Mouse (Mus musculus) c-Kit-positive CD71-negative TER-119-negative erythroid progenitor cells, embryonic 14.5 days (primary cell): ENCODE measurements at regions not wholly inside any gene's neighbourhood (a gene's known extent, or its start where the extent isn't known, plus 50 kb on each side); places are given as distances from the start of the nearest gene placed in this dataset.

Source experiments
- DNase-seq: peaks from one replicate; pipeline ENCODE4 v3.0.0-alpha.2; 2013; ENCODE audit warnings: low read depth

DNA sequence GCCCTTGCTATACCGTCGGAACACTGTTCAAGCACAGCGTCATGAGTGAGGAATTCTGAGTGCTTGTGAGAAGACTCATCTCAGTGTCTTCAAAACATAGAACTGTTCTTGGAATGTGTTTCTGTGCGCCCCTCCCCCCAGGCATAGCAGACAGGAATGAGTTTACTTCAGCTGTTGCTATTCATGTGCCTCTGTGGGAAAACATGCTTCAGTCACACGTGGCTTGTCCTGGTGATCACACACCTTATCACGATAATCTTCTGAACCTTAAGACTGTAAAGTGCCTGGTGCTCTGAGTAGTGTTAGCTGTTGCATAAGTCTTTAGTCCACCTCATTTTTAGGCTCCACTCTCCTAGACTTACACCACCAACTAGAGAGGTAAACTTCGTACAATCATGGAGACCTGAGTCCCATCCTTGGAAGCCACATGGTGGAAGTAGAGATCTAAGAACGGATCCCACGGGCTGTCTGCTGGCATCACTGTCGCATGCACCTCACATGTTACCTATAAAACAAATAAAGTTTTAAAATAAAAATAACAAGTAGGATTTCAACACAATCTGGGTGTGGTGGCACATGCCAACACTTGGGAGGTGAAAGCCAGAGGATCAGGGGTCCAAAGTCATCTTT is 1143.8 kb downstream of the 4930447A16Rik start:
- no peak for DNase-seq

DNA sequence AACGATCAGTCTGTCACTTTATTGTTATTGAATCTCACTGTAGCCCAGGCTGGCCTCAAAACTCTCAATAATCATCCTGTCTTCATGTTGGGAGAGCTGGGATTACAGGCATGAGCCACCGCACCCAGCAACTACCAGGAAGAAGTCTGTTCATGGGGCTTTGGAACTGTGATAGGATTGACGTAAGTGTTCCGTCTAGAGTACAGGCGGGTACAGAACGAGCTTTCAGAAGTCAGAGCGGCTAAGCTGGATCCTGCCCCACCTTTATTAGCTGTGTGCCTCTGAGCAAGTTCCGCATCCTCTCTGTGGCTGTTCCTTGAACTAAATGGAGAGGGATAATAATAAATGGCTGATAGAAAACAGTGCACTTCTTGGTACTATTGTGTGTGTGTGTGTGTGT is 1144.8 kb downstream of the 4930447A16Rik start:
- DNase-seq = no peak

DNA sequence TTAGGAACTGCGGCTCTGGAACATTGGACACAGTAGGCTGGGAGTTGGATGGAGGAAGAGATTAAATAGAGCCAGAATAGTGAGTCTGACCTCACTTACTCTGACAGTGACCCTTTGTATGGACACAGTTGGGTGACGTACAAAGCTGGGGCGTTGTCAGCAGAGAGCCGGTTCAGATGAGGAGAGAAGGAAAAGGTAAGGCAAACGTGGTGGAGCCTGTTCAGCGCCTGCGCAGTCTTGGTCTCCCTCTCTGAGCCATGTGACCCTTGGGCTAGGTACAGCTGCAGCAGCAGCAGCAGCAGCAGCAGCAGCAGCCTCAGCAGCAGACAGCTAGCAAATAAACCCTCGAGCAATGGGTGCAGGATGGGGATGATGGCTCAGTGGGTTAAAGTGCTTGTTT is 1145.4 kb downstream of the 4930447A16Rik start:
- DNase-seq = no peak

DNA sequence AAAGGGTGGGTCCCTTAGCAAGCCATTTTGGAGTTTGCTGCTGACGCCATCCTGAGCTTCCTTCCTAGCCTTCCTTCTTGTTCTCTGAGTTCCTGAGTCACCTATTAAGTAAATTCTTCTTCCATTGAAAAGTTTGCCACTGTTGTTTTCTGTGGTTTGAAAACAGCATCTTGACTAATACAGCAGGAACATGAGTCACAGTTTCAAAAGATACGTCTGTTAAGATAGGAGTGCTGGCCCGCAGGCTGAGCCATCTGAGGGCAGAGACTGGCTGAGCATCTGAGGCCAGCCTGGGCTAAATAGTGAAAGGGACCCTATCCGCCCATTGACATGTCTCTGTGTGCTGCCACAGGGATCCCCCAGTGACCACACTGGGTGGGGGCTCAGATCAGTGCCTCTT is 1147.3 kb downstream of the 4930447A16Rik start:
- DNase-seq = no peak

DNA sequence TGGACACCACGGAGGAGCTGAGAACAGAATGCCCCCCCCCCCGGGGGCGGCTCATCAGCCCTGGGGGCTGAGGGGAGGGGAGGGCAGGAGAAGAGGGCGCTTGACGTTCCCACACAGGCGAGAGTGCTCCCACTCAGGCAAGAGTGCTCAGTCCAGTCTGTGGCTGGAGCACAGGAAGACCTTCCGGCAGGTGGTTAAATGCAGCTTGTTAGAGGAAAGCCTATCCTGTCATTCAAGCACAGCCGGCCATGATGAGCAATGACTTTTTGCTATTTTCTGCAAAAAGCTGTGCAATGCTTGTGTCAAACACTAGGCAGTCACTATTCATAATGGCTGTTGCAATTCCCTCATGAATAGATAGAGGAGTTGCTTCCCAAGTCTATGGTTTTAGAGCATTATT is 1149.1 kb downstream of the 4930447A16Rik start:
- DNase-seq = no peak

DNA sequence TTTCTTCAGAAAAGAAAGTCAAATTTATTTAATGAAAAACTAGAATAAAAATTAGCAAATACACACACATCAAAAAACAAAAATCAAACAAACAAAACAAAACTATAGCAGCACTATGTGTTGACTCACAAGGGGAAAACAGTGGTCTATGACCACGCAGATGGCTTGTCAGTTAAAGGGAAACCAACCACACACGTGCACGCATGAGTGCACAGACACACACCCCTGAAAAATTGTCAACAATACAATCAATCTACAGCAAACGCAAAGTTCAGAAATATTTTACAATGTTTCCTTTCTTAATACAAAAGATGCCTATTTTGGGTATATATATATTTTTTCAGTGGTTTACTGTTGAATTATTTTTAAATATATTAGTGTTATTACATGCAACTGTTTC is 1149.9 kb downstream of the 4930447A16Rik start:
- DNase-seq = no peak

DNA sequence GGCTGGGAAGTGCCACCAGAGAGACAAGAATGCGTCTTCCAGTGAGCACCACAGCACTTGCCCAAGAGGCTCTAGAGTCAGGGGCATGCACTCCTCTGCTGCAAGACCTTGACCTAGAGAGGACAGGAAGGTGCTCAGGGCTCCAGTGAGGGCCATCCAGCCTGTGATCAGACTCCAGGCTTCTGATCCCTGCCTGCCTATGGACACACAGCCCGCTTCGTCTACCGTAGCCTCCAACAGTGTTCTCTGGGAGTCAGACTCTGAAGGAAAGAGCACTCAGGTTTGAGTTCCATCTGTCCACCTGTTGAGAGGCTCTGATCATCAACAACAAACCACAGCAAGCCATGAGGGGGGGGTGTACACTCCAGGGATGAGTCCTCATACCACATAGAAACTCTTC is 1152.3 kb downstream of the 4930447A16Rik start:
- no peak for DNase-seq

DNA sequence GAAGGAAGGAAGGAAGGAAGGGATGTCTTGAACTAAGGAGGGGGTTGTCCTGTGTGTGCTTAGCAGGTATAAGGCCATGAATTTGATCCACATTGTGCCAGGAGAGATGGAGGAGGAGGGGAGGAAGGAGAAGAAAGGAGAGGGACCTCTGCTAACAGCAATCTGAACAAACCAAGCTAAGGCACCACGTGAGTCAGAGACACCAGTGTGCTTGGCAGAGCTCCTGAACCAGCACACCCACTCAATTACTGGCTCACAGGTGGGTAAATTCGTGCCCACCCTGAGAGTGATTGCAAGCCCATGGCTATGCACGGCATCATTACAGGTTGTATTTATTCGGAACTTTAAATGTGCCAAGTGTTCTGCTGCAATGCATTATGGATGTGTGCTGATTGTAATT is 1154.1 kb downstream of the 4930447A16Rik start:
- no peak for DNase-seq

DNA sequence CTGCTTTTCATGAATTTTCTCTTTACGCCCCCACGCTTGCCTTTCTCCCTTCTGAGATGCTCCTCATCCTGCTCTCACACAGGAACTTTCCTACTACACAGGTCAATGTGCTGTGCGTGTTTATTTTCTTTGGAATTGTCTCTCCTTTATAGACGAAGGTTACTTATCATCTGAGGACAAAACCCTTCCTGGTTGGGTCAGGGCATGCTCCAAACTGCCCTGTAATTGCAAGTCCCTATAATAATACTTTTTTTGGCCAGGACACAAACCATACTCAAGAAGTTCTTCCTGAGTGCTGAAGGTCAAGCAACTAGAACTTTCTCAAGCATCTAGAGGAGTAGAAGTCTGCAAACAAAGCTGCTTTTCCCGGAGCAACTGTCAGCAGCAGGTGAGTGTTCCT is 1158.1 kb downstream of the 4930447A16Rik start:
- DNase-seq = no peak

DNA sequence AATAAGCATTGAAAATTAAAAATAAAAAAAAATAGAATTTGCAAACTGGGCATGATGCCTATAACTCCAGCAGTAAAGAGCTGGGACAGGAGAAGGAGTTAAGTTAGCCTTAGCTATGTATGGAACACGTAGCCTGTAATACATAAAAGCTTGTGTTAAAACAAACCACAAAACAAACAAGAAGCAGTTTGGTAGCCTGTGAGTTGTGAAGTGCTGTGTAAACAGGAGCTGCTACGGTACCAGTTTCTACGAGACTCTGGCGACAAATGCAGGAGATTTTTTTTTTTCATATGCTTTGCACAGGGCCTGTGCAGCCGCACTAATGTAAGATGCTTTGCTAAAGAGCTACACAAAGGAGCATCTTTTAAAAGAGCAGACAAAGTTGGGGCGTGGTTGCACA is 1159.1 kb downstream of the 4930447A16Rik start:
- no peak for DNase-seq

DNA sequence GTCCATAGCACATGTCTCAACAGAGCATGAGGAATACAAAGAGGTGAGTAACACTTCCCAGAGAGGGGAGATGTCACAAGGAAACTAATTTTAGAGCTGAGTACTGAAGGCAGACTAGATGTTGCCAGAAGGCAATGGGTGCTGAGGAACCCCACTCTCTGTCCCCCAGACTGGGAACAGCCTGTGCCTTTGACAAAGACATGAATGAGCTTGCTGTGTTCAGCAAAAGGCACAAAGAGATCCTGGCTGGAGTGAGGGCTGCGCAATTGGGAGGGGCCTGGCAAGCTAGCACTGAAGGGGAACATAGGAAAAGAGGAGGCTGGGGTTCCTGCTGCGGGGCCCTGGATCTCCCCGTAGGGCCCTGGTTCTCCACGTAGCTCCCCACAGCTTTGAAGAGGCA is 1160.3 kb downstream of the 4930447A16Rik start:
- DNase-seq = no peak

DNA sequence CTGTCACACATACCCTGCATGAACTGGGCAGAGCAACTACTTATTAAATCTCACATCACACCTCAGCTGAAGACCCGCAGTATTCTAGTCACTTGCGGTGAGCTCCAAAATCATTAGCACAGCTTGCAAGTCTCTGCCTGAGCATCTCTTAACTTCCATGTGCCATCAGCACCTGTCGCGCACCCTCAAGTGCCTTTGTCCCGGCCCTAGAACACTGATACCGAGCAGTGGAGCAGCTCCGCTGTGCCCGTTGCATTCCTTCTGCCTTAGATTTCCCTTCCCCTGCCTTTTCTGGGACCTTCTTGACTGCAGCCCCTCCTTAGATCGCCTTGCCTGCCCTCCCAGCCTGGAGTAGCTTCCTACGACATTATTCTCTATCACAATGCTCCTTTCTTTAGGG is 1161.2 kb downstream of the 4930447A16Rik start:
- no peak for DNase-seq

DNA sequence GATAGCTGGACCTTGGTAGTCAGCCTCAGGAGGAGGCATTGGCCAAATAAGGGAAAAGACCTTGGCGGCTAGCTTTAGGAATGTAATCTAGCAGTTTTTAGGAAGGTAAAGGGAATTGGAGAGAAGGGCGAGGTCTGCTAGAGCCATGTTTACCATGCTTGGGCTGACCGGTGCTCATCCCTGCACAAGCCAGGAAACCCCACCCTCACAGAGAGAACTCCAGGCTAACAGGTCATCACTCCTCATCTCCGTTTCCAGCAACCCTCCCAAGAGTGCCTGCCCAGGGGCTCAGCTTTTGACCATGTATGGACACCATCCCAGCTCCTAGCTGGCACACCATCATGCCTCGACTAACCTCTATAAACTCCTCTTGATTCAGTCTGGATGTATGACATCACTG is 1162.9 kb downstream of the 4930447A16Rik start:
- no peak for DNase-seq

DNA sequence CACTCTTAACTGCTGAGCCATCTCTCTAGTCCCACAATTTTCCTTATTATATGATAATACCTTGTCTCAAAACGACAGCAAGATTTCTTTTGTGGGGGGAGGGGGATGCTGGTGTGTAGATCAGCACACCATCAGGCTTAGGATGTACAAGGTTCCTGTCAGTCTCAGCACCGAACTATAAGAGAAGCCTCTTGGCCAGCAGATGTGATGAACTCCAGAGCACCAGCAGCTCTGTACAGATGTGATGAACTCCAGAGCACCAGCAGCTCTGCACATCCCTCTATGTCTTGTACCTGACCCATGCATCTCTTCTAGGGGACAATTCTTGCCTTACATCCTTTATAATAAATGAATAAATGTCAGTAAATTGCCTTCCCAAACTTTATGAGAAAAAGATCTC is 1163.7 kb downstream of the 4930447A16Rik start:
- no peak for DNase-seq

DNA sequence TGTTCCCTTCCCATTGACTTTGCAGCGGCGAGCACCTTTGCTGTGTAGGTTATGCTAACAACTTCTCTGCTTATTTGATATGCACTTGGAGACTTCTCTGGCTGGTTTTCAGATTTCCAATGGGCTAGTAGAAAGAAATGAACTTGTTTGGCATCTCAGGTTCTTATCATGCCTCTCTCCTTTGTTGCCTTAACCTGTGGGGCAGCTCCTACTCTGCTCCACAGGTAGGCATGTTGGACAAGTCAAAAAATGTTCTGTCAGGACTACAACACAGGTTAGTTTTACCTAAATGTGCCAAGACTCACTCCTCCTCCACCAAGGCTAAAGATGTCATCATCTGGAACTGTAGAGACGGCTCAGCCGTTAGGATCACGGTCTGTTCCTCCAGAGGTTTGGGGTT is 1164.3 kb downstream of the 4930447A16Rik start:
- DNase-seq = no peak

DNA sequence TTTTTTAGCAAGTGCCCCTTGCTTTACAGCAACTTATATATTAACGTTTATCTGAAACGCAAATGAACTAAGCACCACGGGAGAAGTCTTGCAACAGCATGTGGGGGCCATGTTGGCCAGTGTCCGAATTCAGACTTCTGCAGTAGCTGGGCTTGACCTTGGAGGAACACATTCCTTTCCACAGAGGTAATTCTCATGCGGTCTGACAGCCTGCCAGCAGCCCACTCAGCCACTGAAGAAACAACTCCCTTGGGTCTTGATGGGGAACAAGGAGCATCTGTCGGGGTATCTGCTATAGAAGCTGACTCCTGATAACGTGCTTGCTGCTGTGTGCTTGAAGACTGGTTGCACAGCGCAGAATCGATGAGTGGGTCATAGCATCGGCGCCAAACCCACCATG is 1168.7 kb downstream of the 4930447A16Rik start:
- DNase-seq = no peak

DNA sequence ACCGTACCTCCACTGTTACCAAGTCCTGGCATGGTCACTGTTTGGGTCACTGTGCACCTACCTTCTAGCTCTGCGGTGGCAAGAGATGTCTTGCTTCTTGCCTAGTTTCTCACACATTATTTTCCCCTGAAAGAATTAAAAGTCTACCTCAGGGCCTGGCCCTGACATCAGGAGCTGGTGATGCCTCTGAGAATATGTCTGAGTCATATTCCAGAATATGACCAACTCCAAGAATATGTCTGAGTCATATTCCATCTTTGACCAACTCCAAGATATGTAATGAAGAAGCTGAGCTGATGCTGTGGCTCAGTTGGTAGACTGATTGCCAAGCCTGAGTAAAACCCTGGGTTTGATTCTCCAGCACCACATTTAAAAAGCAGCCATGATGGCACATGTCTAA is 1169.4 kb downstream of the 4930447A16Rik start:
- DNase-seq = no peak

DNA sequence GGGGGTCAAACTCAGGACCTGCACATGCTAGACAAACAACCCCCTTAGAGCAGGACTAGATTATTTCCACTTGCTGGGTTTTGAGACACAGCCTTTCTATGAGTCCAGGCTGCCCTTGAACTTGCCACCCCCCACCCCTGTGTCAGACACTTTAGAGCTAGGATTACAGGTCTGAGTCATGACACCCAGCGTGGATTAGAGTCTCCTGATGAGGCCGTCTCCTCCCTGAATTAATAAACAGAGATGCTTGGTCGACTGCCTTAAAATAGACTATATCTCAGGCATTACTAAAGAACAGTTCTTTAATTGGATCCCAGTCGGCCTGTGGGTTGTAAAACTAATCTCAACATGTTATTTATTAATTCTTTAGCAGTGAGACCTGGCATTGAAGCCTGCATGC is 1170.5 kb downstream of the 4930447A16Rik start:
- no peak for DNase-seq

DNA sequence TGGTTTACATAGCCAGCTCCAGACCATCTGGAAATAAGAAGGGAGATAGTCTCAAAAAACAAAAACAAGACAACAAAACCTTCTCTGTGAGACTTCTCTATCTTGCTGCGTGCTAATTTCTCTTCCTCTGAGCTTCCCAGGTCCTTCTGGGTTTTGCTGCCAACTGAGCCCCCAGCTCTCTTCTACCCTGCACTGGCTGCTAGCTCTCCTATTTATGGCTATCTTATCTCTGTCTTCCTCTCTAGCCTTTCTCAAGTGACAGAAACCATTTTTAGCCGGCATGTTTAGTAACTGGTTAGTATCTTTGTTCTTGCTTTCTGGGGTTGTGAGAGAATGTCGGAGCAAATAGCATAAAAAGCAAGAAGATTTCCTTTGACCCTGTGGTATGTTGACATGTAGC is 1172.1 kb downstream of the 4930447A16Rik start:
- DNase-seq = no peak

DNA sequence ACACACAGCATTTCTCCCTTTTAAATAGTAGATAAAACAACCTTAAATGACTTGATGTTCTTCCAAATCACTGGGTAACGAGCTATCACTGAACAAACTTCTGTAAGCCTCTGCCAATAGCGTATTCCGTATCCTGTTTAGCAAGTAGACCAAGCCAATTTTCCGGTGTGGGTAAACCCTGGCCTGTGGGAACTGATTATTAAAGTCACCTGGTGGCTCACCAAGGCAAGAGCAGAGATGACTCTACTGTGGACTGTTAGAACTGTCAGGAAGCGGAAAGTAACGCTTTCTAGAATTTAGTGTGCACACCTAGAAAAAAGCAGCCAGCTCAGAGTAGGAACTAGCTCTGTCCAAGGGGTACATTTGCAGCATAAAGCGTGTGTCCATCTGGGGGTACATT is 1176.1 kb downstream of the 4930447A16Rik start:
- no peak for DNase-seq

DNA sequence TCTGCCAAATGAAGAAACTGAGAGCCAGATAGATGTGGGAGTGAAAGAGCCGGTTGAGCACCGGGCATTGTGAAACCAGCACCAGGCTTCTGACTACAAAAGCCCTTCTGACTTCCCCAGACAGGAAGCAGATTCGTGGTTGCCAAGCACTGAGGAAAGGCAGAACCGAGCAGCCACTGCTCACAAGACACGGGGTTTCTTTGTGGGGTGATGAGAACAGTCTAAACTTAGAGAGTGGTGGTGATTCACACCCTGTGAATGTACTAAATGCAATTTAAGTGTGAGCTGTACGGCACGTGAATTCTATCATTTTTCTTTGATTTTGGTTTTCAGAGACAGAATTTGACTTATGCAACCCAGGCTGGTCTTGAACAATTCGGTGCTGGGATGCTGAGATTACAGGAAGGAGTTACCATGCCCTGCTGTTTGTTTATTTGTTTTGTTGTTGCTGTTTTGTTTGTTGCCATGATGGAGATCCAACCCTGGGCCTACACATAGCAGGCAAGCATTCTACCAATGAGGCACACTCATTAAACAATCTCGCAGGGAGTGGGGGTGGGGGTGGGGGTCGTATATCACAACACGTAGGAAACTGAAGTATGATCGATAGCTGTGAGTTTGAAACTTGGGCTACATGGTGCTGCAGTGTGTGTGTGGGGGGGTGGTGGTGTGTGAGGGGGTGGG is 1177.0 kb downstream of the 4930447A16Rik start:
- DNase-seq = peak; percentile 50

DNA sequence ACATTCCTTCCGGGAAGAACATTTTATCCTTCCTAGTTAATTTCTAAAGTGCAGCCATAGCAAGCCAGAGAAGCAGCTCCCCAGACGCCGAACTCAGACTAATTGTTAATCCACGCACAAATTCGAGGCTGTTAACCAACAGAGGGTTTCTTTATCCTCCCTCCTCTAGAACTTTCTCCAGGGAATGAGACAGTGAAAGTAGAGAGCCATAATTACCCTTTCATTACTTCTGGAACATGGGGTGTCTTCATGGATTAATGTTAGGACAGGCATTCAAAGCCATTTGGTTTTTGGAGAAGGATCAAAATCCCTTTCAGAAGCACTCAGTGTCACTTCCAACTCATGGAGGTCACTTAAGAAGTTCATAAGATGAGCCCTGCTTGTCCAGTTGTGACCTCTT is 1178.6 kb downstream of the 4930447A16Rik start:
- no peak for DNase-seq

DNA sequence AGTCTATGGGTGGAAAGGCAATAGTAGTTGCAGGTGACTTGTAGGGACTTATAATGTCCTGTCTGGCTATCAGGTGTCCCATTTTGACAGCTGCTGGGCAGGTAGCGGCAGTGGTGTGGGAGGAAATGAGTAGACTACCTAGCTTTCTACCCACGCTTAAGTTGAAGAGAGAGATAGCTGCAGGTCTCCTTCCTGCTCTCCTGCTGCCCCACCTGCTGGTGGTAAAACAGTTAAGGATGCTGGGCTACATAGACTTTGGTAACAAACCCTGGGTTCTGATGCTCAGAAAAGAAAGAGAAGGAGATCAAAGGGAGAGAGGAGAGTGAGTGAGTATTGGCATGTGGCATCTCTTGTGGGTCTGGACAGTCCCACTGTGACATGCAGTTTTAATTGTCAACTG is 1182.0 kb downstream of the 4930447A16Rik start:
- no peak for DNase-seq

DNA sequence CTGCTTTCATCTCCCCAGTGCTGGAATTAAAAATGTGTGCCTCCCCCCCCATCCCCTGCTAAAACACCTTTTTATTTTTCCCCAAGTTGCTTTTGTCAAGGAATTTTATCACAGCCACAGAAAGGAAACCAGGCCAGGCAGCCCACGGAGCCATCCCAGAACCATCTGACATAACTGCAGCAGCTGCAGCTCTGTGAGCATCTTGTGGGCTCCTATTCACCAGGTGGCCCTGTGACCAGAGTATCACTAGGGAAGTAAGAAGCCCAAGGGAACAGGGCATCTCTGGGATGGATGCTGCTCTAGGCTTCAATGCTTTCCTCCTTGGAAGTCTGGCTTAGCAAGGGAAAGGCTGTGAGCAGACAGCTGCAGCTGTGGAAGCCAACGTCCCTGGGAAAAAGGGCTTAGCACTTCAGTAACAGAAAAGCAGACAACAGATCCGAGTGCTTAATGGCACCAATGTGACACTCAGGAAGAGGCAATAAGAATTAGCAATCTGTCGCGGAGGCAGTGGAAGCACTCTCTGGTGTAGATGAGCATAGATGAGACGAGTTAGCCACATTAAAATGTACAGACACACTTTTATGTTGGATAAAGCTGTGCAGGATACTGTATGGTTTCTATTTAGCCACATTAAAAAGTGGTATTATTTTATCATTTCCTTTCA is 1183.0 kb downstream of the 4930447A16Rik start:
- DNase-seq = no peak
